Mouse (Mus musculus): ENCODE results near the gene Cela2a.

GRCm38 (mm10) chr4:141805886-141806285, 20.1 kb downstream of the Cela2a start:
- no peak for TF ChIP-seq CTCF (IDR thresholded peaks at IDR 0.05; ENCODE audit: low read depth, low read length)
- TF ChIP-seq GATA2 (IDR thresholded peaks at IDR 0.05; ENCODE audit: borderline replicate concordance, low read depth, low read length) = no peak
- no peak for TF ChIP-seq GATA1 (IDR thresholded peaks at IDR 0.05; ENCODE audit: borderline replicate concordance, low read length)
